Mouse (Mus musculus) frontal cortex, postnatal 14 days (tissue): ENCODE measurements around the gene Myh6.
A peak's percentile ranks its signal among the peaks of the same experiment; 100 is the strongest.

ENCODE experiments used
- DNase-seq, 2 experiments: peaks; one replicate each; pipeline ENCODE4 v3.0.0; 2022; ENCODE audit warnings: low spot score in 2 of 2

Gene Myh6

GRCm38 (mm10) chr14:54932645-54933150, 34.0 kb downstream of the Myh6 start, which contains the start of gene Il25:
Gene Il25 (plus strand): TSS chr14:54932695.
- DNase-seq = no peak

- DNase-seq = no peak
Observed at GRCm38 (mm10) chr14:54930431-54930830, 36.3 kb downstream of the Myh6 start.

GRCm38 (mm10) chr14:54929801-54930200, 36.9 kb downstream of the Myh6 start:
- no peak for DNase-seq

GRCm38 (mm10) chr14:54927296-54927695, 39.4 kb downstream of the Myh6 start:
- DNase-seq = no peak

- DNase-seq = peak in 1 of 2 experiments; percentile 32
Observed at GRCm38 (mm10) chr14:54926401-54927158, 40.1 kb downstream of the Myh6 start.

- peak in 1 of 2 experiments; percentile 32 for DNase-seq
Observed at GRCm38 (mm10) chr14:54925349-54926342, 41.1 kb downstream of the Myh6 start, which contains the start of gene Efs. Gene Efs (minus strand): TSS chr14:54926126.

- DNase-seq = no peak
Observed at GRCm38 (mm10) chr14:54924641-54925348, 41.9 kb downstream of the Myh6 start.

- no peak for DNase-seq
Observed at GRCm38 (mm10) chr14:54920076-54920685, 46.5 kb downstream of the Myh6 start.

GRCm38 (mm10) chr14:54913343-54913742, 53.4 kb downstream of the Myh6 start:
- DNase-seq = no peak

- peak; percentile 74 to 77 for DNase-seq
Observed at GRCm38 (mm10) chr14:54912886-54913285, 53.8 kb downstream of the Myh6 start, which contains the start of gene Slc22a17. Gene Slc22a17 (minus strand): TSS chr14:54913132.

GRCm38 (mm10) chr14:54912109-54912850, 54.4 kb downstream of the Myh6 start:
- no peak for DNase-seq

- no peak for DNase-seq
Observed at GRCm38 (mm10) chr14:54908682-54909081, 58.0 kb downstream of the Myh6 start.

- no peak for DNase-seq
Observed at GRCm38 (mm10) chr14:54903641-54904040, 63.1 kb downstream of the Myh6 start.

GRCm38 (mm10) chr14:54900383-54900782, 66.3 kb downstream of the Myh6 start:
- DNase-seq = peak in 1 of 2 experiments; percentile 74

GRCm38 (mm10) chr14:54897445-54897844, 69.3 kb downstream of the Myh6 start:
- DNase-seq = no peak

GRCm38 (mm10) chr14:54894296-54895151, 72.2 kb downstream of the Myh6 start:
- peak; percentile 20 to 40 for DNase-seq

GRCm38 (mm10) chr14:54893651-54894181, 73.0 kb downstream of the Myh6 start:
- DNase-seq = peak; percentile 97 to 99

GRCm38 (mm10) chr14:54892200-54892599, 74.5 kb downstream of the Myh6 start, which contains the start of gene Pabpn1:
Gene Pabpn1 (plus strand): TSS chr14:54892500.
- DNase-seq = no peak
